Mouse (Mus musculus): Measurements from ENCODE around the gene Syn3. TPM values are rescaled to one million over a fixed set of nuclear protein-coding genes. Genes with fewer than 3 reads are reported as not detected.
"Not testable (repeated sequence)": the region's sequence is repeated elsewhere in the genome, so short reads cannot be mapped to it uniquely, and the experiment has no call there.

Gene Syn3
- total RNA-seq, 2 experiments from 2014 or later: 21.1 to 22.2 TPM

DNA sequence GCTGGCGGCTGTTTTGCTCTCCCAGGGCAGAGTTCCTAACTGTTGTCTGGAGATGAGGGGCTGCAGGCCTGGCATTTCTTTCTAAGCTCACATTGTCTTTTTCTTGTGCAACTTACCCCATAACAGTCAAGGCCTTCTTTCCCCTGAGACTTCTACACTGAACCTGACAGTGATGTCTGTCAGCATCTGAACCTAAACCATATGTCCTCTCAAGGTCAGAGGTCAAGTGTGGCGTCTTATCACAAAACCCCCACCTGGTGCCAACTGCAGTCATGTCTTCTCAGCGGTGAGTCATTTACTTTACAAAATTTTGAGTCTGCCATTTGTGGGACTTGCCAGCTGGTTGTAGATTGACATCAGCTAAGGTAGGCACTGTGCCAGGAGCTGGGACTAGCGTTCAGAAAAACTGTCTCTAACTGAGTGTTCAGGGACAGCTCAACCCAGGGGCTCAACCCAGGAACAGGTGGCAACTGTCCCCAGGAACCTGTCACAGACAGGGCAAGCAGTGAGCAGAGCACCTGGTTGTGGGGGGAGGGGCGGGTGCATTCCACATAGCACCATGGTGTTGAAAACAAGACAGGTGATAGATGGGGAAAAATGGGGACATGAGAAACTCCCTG is 110.8 kb downstream of the Syn3 start:
- TF ChIP-seq CTCF (conservative IDR thresholded peaks at IDR 0.05): no peak
- Histone ChIP-seq H3K27ac (no peak overlapping the region), H3K4me3 (no peak overlapping the region)
- DNase-seq (ENCODE audit: low spot score in 2 of 2): peak; percentile 46 to 51

DNA sequence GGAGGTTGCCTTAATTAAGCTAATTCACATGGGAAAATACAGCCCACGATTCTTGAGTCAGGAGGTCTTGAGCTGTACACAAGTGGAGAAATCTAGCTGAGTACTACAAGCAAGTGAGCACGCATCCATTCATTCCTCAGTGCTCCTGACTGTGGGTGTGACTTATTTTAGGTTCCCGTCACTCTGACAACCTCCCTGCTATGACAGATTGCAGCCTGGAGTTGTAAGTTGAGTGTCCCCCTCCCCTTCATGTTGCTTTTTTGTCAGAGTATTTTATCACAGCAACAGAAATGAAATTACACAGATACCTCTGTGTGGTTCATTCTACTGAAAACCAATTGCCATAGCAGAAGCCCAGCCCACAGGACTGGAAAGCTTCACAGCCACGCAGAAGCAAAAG is 112.5 kb downstream of the Syn3 start:
- no peak for TF ChIP-seq CTCF (conservative IDR thresholded peaks at IDR 0.05)
- no peak overlapping the region for H3K27ac ChIP-seq
- no peak overlapping the region for H3K4me3 ChIP-seq
- DNase-seq (ENCODE audit: low spot score in 2 of 2): peak in 1 of 2 experiments; percentile 49

DNA sequence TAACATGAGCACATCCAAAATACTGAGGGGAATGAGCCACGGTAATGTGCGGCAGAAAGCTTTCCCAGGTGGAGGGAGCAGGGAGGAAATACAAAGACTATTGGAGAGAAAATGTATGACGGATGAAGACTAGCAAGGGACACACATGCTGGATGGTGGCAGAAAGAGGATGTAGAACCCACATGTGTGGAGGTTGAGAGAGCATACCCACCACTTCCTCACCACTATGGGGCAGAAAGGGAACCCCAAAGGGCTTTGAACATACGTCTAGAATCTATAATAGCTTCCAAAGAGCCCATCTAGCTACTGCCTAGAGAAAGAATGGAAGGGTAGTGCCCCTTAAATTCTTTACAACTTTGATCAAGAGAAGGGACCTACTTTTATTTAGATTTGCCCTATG is 113.0 kb downstream of the Syn3 start:
- no peak overlapping the region for H3K27ac ChIP-seq
- no peak for DNase-seq (ENCODE audit: low spot score in 2 of 2)
- no peak overlapping the region for H3K4me3 ChIP-seq
- TF ChIP-seq CTCF (conservative IDR thresholded peaks at IDR 0.05): no peak

DNA sequence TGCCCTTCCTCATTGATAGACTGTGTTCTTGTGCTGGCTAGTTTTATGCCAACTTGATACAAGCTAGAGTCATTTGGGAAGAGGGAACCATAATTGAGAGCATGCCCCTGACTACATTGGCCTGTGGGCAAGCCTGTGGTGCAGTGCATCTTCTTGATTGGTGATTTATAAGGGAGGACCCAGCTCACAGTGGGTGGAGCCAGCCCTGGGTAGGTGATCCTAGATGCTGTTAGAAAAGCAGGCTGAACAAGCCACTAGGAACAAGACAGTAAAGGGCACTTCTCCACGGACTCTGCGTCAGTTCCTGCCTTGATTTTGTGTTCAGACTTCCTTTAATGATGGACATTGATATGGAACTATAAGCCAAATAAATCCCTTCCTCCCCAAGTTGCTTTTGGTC is 114.0 kb downstream of the Syn3 start:
- no peak for TF ChIP-seq CTCF (conservative IDR thresholded peaks at IDR 0.05)
- Histone ChIP-seq H3K4me3 (no peak overlapping the region), H3K27ac (no peak overlapping the region)
- no peak for DNase-seq (ENCODE audit: low spot score in 2 of 2)

DNA sequence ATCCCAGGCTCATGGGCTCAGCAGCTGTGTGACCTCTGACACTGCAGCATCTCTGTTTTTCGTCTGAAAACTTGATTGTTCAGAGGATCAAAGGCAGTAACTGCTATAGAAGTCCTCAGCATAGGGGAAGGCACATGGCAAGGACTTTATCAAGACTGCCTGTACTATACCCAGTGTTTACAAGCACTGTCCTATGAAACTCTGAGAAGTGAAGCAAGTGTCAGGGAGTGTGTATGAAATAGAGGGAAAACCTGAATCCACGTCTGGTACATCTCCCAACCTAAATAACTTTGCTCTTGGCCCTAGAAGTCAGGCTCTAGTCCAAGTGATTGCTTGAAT is 116.8 kb downstream of the Syn3 start:
- no peak for TF ChIP-seq CTCF (conservative IDR thresholded peaks at IDR 0.05)
- no peak overlapping the region for H3K27ac ChIP-seq
- H3K4me3 ChIP-seq: no peak overlapping the region
- DNase-seq (ENCODE audit: low spot score in 2 of 2): no peak

DNA sequence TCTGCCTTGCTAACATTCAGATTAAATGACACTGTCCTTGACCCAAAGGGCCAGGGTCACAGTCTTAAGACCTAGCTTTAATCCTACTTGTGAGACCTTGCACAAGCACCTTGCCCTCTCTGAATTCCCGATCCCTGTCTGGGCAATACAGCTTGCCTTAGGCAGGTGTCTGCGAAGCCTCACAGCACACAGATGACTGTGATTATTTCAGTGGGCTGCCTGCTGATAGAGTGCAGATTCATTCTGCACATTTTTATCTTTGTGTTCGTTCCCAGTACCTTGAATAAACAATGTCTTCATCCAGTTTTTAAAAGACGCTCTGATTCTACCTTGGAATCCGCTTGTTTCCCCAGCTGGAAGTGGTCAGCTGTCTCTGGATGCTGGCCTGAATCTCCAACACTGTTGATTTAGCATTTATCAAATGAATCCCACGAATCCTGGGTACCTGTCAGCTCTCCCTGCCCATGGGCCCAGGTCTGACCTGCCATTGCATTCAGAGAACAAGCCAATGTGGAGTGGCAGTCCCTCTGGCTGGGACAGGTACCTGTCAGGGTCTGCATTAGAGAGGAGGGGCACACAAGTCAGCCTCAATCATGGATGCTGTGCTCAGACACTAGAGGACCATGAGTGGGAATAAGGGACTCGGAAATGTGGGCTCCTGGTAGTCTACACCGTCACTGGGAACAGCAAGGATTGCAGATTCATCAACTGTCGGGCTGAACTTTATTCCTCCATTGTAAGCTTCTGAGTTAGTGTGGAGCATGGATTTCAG is 117.4 kb downstream of the Syn3 start:
- Histone ChIP-seq H3K4me3 (no peak overlapping the region), H3K27ac (no peak overlapping the region)
- no peak for TF ChIP-seq CTCF (conservative IDR thresholded peaks at IDR 0.05)
- DNase-seq (ENCODE audit: low spot score in 2 of 2): no peak

DNA sequence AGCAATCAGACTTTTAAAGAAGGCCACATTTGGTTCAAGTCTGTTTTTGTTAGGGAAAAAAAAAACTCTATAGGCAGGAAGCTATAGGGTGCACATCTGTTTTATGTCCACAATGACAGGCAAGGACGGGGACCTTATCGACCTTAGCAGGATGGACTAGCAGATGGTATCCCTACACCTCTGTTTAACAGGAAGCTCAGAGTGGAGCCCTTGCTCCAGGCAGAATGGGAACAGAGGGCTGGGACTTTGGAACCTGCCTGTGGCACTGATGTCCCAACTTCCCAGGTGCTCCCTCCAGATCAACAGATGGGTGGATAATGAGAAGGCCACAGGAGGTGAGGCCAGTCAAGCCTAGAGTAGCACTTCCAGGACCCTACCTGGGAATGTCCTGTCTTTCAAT is 118.1 kb downstream of the Syn3 start:
- Histone ChIP-seq H3K27ac (no peak overlapping the region), H3K4me3 (no peak overlapping the region)
- TF ChIP-seq CTCF (conservative IDR thresholded peaks at IDR 0.05): no peak
- no peak for DNase-seq (ENCODE audit: low spot score in 2 of 2)

DNA sequence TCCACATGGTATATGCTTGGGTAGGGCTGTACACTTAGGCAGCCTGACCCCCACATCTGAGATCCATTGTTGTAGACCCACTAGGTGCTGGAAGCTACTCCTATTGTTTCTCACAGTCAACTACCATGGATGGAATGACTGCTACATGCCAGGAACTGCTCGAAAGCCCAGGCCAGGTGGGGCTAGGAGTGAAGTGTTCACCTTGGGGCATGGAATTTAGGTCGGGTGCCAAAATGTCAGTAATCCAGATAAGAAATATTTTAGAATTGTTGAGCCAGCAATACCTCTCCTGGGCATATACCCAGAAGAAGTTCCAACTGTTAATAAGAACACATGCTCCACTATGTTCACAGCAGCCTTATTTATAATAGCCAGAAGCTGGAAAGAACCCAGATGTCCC is 119.9 kb downstream of the Syn3 start:
- H3K27ac ChIP-seq; H3K4me3 ChIP-seq; DNase-seq (ENCODE audit: low spot score in 2 of 2): not testable (repeated sequence)

DNA sequence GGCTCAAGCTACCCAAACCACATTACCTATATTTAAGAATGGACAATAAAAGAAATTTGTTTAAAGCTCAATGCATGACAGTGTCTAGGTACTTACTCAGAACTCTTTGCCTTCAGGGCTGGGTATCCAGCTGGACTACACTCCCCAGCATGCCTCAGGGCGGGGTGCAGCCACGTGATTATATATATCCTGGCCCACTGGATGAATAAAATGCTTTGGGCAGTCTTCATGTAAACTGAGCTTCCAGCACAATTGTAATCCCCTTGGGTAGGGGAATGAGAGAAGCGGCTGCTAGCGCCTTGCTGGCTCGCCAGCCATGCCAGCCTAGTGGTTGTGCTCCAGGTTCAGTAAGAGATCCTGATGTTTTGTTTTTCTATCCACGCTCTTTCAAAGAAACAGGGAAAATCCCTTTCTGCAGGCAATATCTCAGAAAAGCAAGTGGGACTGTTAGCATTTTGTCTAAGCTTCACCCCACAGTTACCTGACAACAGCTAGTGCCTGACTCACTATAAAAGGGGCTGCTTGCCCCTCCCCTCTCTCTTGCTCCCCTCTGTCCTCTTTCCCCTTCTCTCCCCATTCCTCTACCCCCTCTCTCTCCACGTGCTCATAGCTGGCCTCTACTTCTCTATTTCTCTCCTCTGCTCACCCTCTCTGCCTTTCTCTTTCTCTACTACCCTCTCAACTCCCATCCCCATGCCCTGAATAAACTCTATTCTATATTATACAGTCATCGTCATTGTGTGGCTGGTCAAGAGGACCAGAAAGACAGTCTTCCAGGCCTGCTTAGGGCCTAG is 122.1 kb downstream of the Syn3 start:
- no peak for TF ChIP-seq CTCF (conservative IDR thresholded peaks at IDR 0.05)
- H3K4me3 ChIP-seq: no peak overlapping the region
- peak overlapping the region; percentile 49; the same call in 1 of the 2 replicates for H3K27ac ChIP-seq
- DNase-seq (ENCODE audit: low spot score in 2 of 2): no peak

DNA sequence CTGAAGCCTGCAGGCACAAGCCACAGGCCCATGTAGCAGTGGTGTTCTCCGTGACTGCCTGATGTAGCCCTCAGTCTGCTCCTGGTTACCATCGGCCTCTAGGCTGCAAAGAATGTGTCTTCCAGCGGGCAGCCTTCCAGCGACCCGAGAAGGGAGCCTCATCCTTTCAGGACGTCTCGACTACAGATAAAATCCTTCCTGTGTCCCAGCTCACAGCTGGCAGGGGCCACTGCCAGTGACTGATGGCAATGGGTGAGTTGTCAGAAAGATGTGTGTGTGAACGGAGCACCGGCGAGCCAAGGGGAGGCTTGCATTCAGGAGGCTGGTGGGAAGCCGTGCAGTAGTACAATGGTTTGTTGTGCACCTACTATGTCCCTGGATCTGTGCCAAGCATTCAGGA is 122.8 kb downstream of the Syn3 start:
- no peak overlapping the region for H3K4me3 ChIP-seq
- no peak for TF ChIP-seq CTCF (conservative IDR thresholded peaks at IDR 0.05)
- no peak overlapping the region for H3K27ac ChIP-seq
- DNase-seq (ENCODE audit: low spot score in 2 of 2): no peak

DNA sequence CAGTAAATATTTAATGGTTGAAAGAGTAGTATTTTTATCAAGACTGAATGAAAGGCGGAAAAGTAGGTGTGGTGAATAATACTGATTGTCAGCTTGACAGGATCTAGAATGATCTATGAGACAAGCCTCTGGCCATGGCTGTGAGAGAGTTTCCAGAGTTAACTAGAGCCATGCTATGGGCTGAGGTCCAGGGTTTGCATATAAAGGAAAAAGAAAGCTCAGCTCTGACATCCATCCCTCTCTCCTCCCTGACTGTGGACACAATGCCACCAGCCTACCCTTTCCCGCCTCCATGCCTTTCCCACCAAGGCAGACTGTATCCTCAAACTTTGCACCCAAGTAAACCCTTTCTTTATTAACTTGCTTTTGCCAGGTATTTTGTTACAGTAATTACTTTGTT is 124.6 kb downstream of the Syn3 start:
- no peak for DNase-seq (ENCODE audit: low spot score in 2 of 2)
- Histone ChIP-seq H3K4me3 (no peak overlapping the region), H3K27ac (no peak overlapping the region)
- TF ChIP-seq CTCF (conservative IDR thresholded peaks at IDR 0.05): no peak

DNA sequence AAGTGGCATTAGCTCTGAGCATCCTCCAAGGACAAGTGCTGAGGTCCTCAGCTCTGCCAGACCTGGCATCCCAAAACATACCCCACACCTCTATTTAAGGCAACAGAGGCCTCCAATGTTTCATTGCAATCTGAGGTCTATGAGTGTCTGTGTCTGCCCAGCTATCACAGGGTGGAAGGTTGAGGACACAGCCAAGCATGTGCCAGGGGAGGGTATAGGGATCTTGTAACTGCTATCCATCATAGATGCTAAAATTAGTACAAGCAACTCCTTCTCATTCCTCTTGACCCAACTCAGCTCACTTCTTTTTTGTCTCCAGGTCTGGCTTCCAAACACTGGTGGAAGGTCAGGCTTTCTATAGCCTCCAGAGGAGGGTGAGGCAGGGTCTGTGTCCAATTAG is 127.1 kb downstream of the Syn3 start:
- no peak for TF ChIP-seq CTCF (conservative IDR thresholded peaks at IDR 0.05)
- no peak for DNase-seq (ENCODE audit: low spot score in 2 of 2)
- Histone ChIP-seq H3K27ac (no peak overlapping the region), H3K4me3 (no peak overlapping the region)

DNA sequence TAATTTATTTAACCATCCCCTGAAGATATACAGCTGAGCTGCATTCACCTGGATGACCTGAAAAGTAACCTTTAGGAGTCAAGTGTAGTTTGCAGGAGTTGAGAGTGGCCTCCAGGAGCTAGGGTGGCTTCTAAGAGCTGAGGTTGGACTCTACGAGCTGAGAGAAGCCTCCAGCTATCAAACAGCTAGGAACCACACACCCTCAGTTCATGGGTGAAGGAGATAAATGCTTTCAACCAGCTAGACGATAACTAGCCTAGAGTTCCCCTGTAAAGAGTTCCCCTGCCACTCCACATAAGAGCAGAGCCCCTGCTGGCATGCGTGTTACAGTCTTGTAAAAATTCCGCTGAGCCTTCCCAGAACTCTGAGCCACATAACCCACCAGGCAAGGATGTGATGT is 129.3 kb downstream of the Syn3 start:
- Histone ChIP-seq H3K27ac (no peak overlapping the region), H3K4me3 (no peak overlapping the region)
- DNase-seq (ENCODE audit: low spot score in 2 of 2): no peak
- TF ChIP-seq CTCF (conservative IDR thresholded peaks at IDR 0.05): no peak
